Mouse (Mus musculus): ENCODE measurements around the gene Olfr142.
"Not testable (repeated sequence)": the region's sequence is repeated elsewhere in the genome, so short reads cannot be mapped to it uniquely, and the experiment has no call there.

Gene Olfr142

GRCm38 (mm10) chr2:90257492-90257891, at the start of gene Olfr142:
Gene Olfr142, minus strand, starts transcription at chr2:90257592.
- no peak for DNase-seq (ENCODE audit: low spot score in 2 of 2)

DNA sequence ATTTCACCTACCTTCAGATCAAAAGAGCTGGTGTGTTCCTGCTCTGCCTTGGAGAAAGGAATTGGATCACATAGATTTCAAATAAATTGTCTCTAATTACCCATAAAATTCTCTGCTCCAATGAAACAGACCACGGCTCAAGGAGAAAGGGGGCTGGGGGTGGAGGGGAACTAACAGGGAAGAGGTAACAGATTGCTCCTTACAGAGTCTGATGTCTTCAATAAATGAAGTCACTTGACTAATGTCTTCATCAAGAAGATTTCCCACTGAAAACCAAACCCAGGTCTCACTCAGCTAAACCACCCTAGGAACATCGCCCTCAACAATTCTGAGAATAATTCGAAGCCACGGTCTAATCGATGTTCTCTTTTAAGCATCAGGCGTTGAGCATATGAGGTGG, 35.3 kb upstream of the Olfr142 start, which contains the start of gene Olfr1272:
Gene Olfr1272 (minus strand): TSS at position 101 of the 400 bp plus-strand sequence.
- DNase-seq (ENCODE audit: low spot score in 2 of 2): no peak

DNA sequence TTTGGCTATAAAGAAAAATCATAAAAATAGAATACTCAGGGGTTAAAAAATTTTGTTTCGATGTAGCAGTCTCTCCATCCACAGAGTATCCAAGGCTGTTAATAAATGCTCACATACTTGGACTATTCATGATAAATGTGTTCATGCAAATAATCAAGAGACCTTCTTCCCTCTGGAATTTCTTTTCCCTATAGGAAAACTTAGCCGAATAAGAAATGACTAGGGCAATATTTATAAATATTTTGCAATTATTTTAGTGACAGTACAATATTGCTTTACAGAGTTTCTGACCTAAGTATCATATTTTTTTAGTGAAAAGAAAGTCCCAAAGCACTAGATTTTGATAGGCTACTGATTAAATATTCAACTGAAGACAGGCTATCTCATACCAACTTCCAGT, 13.5 kb upstream of the Olfr142 start, which contains the start of gene Olfr1271:
Gene Olfr1271 (minus strand): TSS at position 101 of the 400 bp plus-strand sequence.
- DNase-seq (ENCODE audit: low spot score in 2 of 2): no peak

DNA sequence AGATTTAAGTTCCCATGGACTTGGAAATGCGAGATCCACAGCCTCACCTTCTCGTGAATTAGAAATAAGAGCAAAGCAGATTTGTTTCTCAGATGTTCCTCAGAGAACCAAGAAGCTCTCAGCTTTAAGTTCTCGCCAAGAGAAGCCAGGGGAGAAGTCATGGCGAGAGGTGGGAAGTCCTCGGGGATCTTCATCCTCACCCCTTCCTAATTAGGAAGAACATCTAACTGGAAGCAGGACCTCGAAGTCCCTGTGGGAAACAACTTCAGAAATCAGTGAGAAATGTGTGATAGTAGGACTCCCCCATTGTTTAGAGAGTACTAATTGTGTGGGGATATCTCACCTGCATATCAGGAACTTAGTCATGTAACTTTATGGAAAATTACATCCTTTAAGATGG, 33.0 kb downstream of the Olfr142 start, which contains the start of gene Olfr1506:
Gene Olfr1506 (minus strand): TSS at position 101 of the 400 bp plus-strand sequence.
- DNase-seq (ENCODE audit: low spot score in 2 of 2): not testable (repeated sequence)

All from heart, adult 9 months (tissue).